Mouse (Mus musculus) layer of hippocampus, adult 11-12 months (tissue): ENCODE results near the gene Sart1.
A peak's percentile ranks its signal among the peaks of the same experiment; 100 is the strongest.
"Not testable (repeated sequence)": the region's sequence is repeated elsewhere in the genome, so short reads cannot be mapped to it uniquely, and the experiment has no call there.

ENCODE experiments used
- DNase-seq: peaks from one replicate; pipeline ENCODE4 v3.0.0; 2022; ENCODE audit warnings: low spot score

The Sart1 gene

DNA sequence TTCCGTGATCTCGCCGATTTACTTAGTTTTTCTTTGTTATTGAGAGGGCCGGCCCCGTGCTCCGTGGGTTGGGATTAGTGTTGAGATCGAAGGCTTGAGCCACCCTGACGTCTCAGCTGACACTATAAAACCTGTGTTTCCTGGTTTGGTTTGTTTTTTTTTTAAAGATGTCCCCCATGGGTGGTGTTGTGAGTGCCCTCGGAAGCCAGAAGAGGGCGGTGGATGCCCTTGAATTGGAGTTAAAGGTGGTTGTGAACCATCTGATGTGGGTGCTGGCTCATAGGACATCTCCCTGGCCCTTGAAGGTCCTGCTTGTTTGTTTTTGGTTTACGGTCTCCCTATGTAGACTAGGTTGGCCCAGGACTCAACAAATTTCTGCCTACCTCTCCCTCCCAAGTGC, 21.0 kb downstream of the Sart1 start:
- no peak for DNase-seq

DNA sequence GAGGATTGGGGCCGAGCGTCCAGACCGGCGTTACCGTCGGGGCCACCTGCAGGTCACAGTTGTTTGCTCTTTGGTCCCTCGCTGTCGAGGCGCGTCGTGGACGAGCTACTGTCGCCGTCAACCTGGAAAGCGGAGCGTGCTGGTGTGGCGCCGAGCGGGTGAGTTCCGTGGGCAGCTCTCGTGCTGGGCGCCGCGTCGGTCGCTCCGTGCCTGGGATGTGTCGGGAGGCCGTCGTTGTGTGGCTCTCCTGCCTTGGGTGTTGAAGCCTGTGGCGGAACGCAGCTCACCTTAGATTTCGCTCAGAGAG, 21.5 kb downstream of the Sart1 start, which contains the start of gene Banf1:
Gene Banf1 (minus strand): TSS at position 116 of the 307 bp plus-strand sequence.
- DNase-seq, result no peak

DNA sequence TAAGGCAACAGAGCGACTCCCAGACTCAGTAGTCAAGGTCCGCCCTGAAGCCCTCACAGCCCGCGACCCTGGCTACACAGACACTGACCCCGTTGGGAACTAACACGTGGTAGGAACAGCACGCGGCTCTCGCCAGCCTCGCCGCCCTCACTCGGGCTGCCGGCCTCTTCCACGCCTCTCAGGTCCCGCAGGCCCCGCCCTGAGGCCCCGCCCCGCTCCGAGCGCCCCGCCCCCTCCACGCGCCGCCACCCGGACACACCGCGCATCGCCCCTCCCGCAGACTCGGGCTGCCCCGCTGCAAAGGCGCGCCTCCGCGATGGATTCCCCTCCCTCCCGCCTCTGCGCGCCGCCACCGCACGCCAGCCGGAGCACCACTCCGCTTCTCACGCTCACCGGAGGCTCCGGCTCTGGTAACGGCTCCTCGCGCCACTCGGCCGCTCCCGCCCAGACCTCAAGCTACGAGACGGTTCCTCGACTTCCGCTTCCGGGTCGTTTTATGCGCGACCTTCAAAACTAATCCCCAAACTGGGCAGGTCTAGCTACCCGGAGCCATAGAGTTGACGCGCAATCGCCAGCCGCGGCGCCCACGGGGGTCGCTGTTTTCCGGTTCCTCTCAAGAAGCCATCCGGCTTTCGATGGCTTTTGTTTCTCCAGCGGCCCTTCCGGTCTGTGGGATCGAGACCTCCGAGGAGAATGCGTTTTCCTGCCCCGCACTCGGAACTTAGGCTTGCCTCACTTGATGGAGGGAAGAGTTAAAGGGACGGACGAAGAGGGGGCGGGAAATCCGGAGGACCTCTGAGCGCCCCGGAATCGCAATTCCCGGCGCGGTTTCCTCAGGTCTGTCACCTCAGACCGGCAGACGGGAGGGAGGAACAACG, 22.1 kb downstream of the Sart1 start, which contains the start of gene Eif1ad:
Gene Eif1ad (plus strand): TSS at position 567 of the 878 bp plus-strand sequence.
- peak; percentile 96 for DNase-seq

DNA sequence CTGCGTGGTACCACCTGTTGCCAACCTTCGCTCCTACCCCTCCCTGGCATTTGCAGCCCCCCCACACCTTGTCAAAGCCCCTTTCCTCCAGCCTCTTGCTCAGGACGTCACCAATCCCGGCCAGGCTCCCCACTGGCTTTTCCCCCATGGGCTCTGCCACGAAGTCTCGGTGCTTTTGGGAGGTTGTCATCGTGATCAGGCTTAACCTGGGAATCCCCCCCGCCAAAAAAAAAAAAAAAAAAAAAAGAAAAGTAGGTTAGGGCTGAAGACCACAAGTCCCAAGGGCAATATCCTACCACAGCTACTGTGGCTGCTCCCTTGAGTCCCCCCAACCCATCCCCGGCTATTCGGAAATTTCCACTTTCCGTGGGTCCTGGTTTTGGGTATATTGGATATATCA, 22.8 kb downstream of the Sart1 start:
- DNase-seq, result no peak

DNA sequence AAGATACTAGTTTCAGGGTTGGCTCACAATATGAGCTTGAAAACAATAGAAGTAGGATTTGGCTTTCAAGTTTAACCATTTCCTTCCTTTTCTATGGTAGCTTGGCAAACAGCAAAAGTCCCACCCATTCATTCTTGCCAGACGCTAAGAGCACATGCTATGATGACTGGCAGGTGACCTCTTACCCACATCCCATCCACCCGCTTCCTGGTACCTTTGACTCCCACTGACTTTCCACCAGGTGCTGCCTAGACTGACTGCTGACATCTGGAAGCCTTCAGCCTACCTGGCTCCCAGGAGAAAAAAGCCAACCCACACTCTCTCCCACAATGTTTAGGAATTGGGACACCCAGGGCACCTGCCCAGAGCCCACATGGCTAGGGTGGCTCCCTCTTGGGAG, 24.4 kb downstream of the Sart1 start:
- DNase-seq, result no peak

DNA sequence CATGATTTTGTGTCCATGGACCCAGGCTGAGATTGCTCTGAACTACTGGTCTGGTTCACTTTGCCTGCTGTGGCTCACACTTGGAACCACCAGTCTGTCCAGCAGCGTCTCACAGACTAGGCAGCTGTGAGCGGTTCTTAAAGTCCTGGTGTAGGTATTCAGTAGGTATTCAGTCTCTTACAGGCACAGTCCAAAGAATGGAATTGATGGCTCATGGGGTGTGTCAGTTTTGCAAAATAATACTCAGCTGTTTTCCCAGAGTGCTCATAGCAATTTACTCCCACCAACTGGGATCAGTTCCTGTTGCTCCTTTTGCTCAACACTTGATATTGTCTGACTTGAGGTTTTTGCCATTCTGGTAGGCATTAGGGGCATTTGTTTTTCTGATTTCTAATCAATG, 26.3 kb downstream of the Sart1 start:
- DNase-seq, result no peak

DNA sequence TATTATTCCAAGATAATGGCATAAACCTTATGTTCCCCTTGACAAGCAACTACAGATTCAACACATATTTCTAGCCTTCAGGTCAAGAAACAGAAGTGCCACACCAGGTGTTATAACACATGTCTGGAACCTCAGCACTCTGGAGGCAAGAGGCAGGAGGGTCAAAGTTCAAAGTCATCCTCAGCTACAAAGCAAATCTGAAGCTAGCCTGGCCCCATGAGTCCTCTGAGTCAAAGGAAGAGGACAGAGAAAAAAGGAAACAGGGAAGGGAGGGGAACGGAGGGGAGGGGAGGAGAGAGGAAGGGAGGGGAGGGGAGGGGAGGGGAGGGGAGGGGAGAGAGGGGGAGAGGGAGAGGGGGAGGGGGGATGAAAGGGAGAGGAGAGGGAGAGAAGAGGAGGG, 32.4 kb downstream of the Sart1 start:
- DNase-seq, result no peak

DNA sequence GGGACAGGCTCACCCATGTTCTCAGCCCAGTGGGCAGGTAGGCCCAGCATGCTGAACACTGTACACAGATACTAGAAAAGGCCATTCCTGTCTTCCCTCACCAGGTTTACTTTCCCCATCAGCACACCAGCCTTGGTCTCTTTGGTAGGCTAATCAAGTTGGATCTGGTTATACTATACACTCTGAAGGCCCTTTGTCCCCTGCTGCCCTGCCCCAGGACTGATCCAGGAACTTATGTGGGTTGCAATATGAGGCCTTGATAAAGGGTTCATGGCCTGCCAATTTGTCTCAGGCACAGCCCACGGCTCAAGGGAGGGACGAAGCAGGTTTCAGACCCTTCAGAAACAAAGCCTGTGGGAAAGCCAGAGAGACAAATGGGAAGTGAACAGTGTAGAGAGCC, 34.9 kb downstream of the Sart1 start:
- DNase-seq, result no peak

DNA sequence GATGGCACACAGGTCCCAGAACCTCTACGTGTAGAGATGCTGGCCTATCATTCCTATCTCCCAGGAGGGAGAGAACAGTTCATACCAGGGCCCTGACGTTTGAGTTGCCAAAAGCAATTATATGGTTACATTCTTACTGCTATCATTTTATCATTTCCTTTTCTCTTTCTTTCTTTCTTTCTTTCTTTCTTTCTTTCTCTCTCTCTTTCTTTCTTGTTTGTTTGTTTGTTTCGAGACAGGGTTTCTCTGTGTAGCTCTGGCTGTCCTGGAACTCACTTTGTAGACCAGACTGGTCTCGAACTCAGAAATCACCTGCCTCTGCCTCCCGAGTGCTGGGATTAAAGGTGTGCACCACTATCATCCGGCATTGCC, 39.0 kb downstream of the Sart1 start, which contains the start of gene Cst6:
Gene Cst6 (minus strand): TSS at position 73 of the 372 bp plus-strand sequence.
- DNase-seq, result not testable (repeated sequence)

DNA sequence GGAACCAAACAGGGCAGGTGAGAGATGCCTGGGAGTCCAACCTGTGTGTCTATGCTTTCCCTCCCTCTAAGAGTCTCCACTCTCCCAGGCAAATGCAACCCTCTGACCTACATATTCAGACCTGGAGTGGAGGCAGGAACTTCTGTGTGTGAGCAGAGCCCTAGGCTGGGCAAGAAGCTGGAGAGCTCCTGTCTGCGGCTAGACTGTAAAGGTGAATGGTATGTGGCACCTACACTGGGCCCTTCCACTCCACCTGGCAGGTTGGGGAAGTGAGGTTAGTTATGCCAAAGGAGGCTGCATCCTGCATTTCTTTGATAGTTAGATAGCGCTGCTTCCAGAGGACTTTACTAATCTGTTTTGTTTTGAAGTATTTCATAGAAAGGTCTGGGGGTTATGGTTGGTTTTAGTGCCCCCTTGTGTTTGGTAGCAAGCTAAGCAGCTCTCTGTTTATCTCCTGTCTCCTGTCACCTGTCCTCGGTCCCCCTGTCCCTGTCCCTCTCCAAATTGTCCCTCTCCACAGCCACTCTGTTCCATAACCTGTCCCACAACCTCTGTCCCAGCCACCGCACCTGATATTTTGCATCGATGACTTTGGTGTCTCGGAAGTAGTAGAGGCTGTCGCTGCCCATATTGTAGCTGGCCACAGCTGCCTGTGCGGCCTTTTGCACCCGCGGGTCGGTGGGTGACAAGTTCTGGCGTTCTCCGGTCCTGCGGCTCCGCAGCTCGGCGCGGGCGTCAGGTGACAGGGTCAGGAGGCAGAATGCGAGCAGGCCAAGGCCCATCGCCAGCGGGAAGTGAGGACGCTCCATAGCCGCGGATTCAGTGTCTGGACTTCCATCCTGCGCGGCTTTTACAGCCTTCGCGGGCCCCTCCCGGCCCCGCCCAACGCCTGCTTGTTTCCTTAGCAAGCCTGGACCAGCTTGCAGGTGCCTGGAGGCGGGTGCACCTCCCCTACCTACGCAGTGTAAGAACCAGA, 39.7 kb downstream of the Sart1 start:
- DNase-seq, result no peak

DNA sequence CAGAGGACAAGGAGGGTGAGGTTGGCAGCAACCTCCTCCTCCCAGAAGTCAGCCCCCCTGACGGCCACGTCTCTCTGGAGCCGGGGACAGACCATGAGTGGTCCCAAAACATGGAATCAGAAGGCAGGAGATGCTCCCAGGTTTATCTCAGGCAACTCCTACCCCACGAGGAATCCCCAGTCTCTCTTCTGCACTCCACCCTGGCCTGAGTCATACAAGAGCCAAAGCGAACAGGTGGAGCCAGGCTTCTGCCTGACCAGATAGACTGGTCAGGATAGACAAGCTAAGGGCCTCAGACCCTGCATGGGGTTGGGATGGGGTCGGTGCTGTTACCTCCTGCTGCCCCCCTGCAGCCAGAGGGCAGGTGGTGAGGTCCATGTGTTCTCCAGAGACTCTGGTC, 40.4 kb downstream of the Sart1 start:
- DNase-seq, result no peak

DNA sequence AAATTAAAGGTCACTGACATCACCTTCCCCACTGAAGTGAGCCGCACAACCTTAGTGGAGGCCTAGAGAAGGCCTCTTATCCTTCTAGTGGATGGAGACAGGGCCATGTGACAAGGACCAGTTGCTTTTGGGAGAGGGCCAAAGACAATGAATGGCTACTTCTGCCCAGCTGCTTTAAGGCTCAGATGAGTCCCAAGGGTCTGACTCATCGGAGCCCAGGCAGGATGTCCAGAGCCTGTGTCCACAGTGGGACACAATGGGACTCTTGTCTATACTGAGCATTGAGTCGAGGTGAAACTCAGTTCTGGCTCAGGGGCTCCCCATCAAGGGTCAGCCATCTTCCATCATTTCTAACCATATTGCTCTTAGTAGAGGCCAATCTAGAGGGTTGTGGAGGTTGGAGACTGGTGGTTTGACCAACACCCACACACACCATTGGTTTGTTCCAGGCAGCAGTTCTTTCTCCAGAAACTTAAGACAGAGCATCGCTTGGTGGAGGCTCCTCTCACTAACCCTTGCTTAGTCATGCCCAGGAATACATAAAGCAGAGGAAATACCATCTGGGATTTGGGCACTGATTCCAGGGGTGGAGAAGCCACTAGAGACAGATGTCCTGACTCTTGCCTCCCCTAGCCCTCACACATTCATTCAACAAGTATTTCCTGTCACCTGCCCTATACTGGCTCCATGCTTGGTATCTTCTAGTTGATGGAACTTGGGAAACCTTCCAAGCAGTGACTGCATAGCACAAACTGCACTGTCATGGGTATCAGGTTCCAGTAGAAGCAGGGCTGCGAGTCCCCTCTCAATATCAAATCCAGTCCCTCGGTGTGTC, 43.0 kb downstream of the Sart1 start:
- no peak for DNase-seq

DNA sequence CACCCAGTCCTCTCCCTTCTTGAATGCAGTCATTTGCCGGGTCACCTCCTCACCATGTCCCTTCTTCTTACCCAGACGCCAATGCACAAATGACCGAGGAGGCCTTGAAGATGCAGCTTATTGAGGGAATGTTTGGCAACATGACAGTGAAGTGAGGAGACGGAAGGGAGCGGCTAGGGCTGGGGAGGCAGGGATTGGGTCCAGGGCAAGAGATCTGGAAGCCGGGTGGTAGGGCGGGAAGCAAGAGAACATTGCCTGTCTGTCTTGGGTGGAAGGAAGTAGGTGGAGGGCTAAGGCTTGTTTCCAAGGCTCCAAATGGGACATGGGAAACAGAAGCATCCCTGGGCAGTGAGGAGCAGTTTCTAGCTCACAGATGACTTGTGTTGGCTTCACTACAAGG, 47.1 kb downstream of the Sart1 start:
- DNase-seq, result no peak

DNA sequence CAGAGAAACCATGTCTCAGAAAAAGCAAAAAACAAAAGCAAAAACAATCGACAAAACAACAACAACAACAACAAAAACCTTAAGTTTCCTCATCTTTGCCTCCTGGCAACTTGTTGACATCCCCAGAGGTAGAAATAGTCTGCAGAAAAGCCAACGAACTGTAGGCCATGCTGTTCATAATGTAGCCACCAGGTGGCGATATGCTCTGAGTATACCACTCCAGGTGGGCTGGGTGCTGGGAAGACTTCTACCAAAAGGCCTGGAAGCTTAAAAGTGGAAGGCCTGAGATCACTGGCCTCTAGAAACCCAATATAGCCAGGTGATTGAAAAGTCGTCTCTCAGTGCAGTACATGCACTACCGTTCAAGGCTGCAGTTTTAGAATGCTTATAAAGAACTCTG, 50.5 kb downstream of the Sart1 start:
- peak; percentile 85 for DNase-seq

DNA sequence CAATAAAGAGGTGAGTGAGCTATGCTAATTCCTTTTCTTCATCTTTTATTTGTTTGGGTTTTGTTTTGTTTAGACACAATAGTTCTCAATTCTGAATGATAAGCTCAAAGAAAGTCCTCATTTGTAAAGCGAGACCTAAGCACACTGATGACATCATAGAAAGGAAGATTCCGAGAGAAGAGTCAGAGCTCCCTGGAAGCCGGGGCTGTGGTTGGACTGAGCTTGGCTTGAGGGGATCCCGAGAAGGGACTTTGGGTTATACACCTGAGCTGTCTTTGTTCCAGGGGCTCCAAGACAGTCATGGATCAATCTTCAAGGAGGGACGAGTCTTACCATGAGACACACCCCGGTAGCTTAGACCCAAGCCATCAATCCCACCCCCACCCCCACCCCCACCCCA, 53.1 kb downstream of the Sart1 start, which contains the start of gene Catsper1:
Gene Catsper1 (plus strand): TSS at position 301 of the 400 bp plus-strand sequence.
- no peak for DNase-seq

DNA sequence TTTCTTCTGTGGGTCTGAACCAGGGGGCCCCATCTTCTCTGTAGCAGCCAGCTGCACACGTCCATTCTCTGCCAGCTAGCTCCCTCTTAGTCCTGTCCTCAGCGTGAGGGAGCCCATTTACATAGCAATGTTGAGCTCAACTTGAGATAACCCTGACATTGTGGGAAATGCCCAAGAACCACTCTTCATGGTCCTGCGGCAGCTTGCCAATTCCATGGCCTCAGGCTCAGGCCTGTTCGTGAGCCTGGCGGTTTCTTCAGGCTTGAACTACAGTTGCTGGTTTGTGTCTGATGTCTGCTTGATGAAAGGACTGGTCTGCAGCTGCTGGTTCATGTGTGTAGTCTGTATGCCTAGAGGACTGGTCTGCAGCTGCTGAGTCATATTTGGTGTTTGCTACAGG, 53.8 kb downstream of the Sart1 start:
- DNase-seq, result no peak

DNA sequence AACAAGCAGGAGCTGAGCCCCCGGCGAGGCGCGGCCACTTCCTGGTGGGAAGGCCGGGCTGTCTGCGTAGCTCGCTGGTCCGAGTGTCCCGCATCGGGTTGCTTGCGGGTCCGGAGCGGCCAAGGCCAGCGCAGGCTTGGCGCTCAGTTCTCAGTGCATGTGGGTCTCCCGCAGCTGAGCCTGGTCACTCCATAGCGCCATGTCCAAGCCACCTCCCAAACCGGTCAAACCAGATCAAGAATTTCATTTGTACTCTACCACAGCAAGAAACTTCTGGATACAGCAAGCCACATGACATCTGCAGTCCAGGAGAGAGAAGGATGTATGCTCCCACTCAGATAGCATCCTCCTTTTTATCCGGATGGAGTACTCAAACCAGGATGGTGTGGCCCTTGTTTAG, 60.5 kb downstream of the Sart1 start:
- DNase-seq, result no peak
